Mouse (Mus musculus) monocyte, adult 2 months (primary cell): ENCODE results near the gene Gm21738.
"Not testable (repeated sequence)": the region's sequence is repeated elsewhere in the genome, so short reads cannot be mapped to it uniquely, and the experiment has no call there.

Source experiments
- DNase-seq, 2 experiments: peaks; one replicate each; pipeline ENCODE4 v3.0.0; 2022; ENCODE audit warnings: low spot score in 2 of 2, low read depth in 1 of 2

Gene Gm21738

GRCm38 (mm10) chr14:19418830-19419229 lies at the start of gene Gm21738:
Gene Gm21738, minus strand, starts transcription at chr14:19418930.
- DNase-seq = not testable (repeated sequence)

- not testable (repeated sequence) for DNase-seq
Observed at GRCm38 (mm10) chr14:19383741-19384140, 35.0 kb downstream of the Gm21738 start.
